Mouse (Mus musculus) embryonic facial prominence, embryonic 14.5 days (tissue): ENCODE measurements at regions not wholly inside any gene's neighbourhood (a gene's known extent, or its start where the extent isn't known, plus 50 kb on each side); places are given as distances from the start of the nearest gene placed in this dataset.

Source experiments
- ATAC-seq: fragments of 200-750 bp; cut with Nextera tagmentation; 2 replicates; pipeline ENCODE4 v1.8.0; 2017; ENCODE audit warnings: low read depth, moderate number of reproducible peaks, moderate TSS enrichment
- DNase-seq: peaks from one replicate; pipeline ENCODE4 v3.0.0-alpha.2; 2015; ENCODE audit warnings: low spot score
- H3K27ac ChIP-seq: fragments of 300-500 bp; sonication (generic); replicated peaks from 2 replicates; pipeline ENCODE4 v1.5.1; 2014; ENCODE audit warnings: low read depth, mild to moderate bottlenecking, low read length, moderate library complexity
- H3K27me3 ChIP-seq: fragments of 300-500 bp; sonication (generic); replicated peaks from 2 replicates; pipeline ENCODE4 v1.6.1; 2014; ENCODE audit warnings: low read length; ENCODE audit not compliant: control insufficient read depth, insufficient read depth
- H3K36me3 ChIP-seq: fragments of 300-500 bp; sonication (generic); 2 replicates; pipeline ENCODE4 v1.6.1; 2014; ENCODE audit warnings: low read length, mixed read lengths; ENCODE audit not compliant: control insufficient read depth, insufficient read depth
- H3K4me1 ChIP-seq: fragments of 300-500 bp; sonication (generic); 2 replicates; pipeline ENCODE4 v1.6.1; 2014; ENCODE audit warnings: antibody characterized with exemption, low read length; ENCODE audit not compliant: control insufficient read depth, insufficient read depth
- H3K4me2 ChIP-seq: fragments of 300-500 bp; sonication (generic); 2 replicates; pipeline ENCODE4 v1.6.1; 2014; ENCODE audit warnings: low read depth, mild to moderate bottlenecking, low read length, moderate library complexity, mixed read lengths
- H3K4me3 ChIP-seq: fragments of 300-500 bp; sonication (generic); 2 replicates; pipeline ENCODE4 v1.5.1; 2014; ENCODE audit warnings: low read depth, mild to moderate bottlenecking, low read length
- H3K9ac ChIP-seq: fragments of 300-500 bp; sonication (generic); 2 replicates; pipeline ENCODE4 v1.6.1; 2014; ENCODE audit warnings: low read depth, mild to moderate bottlenecking, low read length, moderate library complexity, mixed read lengths
- H3K9me3 ChIP-seq: fragments of 300-500 bp; sonication (generic); 2 replicates; pipeline ENCODE4 v1.6.1; 2016; ENCODE audit warnings: low read length; ENCODE audit not compliant: control insufficient read depth
- WGBS: fragments of 180-500 bp; shearing (Covaris S2); extraction: QIAGEN DNeasy Blood & Tissue Kit; methylation state at CpG from one replicate; pipeline ENCODE4 v1.1.7; 2014; 5-methylcytosine and 5-hydroxymethylcytosine counted together

GRCm38 (mm10) chr10:37293292-37293691 lies 154.6 kb upstream of the Marcks start:
- Histone ChIP-seq H3K4me1 (no peaks in the 10 kb centered on the region), H3K27me3 (no peaks in the 10 kb centered on the region), H3K9me3 (no peaks in the 10 kb centered on the region), H3K36me3 (no peaks in the 10 kb centered on the region), H3K27ac (no peak overlapping the region), H3K4me3 (no peak overlapping the region), H3K4me2 (no peak overlapping the region), H3K9ac (no peak overlapping the region)
- DNase-seq (no peak), ATAC-seq (no peak)
- WGBS, result 36% methylated on average over 1 of the region's 1 CpGs

DNA sequence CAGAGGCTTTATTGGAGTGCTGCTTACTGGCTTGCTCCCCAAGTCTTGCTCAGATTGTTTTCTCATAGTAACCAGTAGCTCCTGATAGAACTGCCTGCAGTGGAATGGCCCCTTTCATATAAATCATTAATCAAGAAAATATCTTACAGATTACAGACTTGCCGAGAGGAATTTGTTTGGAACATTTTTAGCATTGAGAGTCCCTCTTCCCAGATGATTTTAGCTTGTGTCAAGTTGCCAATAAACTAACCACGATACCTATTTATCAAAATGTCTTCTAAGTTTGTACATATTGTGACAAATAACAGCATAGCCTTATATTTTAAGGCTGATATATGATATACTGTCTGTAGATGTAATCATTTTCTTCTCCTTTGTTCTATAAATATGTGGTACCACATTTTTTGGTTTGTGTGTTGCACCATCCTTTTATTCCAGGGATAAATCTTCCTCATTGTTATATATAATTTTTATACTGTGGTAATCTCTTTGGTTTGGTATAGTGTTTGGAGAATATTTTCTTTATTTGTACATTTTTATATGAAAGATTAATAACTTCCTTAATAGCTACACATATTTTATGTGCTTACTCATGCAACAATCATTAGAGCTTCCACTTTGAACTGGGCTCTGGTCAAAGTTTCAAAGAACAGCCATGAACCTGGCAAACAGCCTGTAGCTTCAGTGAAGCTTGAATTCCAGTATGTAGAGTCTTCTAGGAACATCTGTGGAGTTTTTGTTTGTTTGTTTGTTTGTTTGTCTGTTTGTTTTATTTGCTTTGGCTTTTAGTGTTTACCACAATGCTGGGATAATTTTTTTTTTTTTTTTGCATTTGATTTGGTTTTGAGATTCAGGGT lies 153.1 kb upstream of the Marcks start:
- no peak for ATAC-seq
- WGBS, result 83% methylated on average over 2 of the region's 2 CpGs
- no peaks in the 10 kb centered on the region for H3K27me3 ChIP-seq

DNA sequence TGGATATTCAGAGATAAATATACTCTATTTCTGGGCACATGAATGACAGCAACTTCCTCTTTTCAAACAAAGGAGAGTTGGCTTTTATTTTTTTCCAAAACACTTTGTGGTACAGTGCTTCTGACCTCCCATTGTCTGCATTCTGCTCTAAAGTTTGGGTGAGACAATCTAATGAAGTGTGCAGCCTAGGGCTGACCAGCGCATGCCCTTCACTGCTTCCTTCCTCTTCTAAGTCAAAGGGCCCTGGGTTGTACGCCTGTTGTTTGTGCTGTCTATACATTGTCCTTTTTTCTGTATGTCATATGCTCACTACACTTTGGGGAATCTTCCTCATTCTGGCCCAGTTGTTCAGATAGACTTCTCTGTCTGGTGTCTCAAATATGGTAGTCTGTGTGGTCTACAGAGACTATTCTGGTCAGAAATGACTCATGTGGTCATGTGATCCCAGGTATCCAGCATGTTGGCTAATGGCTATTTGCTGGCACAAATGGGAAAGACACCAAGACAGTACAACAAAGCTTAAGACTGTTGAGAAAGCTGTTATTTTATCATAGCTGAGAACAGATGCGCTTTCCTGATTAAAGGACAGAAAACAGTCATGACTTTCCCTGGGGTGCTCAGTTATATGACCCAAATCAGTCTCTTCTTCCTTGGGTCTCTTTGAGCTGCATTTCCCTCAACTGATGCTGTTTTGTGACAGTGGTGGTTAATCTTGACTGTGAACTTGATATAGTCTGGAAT lies 151.4 kb upstream of the Marcks start:
- Histone ChIP-seq H3K4me2 (no peak overlapping the region), H3K36me3 (no peaks in the 10 kb centered on the region), H3K4me1 (no peaks in the 10 kb centered on the region), H3K27me3 (no peaks in the 10 kb centered on the region), H3K27ac (no peak overlapping the region), H3K4me3 (no peak overlapping the region), H3K9ac (no peak overlapping the region), H3K9me3 (no peaks in the 10 kb centered on the region)
- WGBS, result 95% methylated on average over 3 of the region's 3 CpGs
- DNase-seq (no peak), ATAC-seq (no peak)

More for the DNA sequence above, 153.1 kb upstream of the Marcks start:
- Histone ChIP-seq H3K9ac (no peak overlapping the region), H3K27ac (no peak overlapping the region), H3K4me3 (no peak overlapping the region), H3K4me1 (no peaks in the 10 kb centered on the region), H3K36me3 (no peaks in the 10 kb centered on the region), H3K4me2 (no peak overlapping the region), H3K9me3 (no peaks in the 10 kb centered on the region)
- no peak for DNase-seq

DNA sequence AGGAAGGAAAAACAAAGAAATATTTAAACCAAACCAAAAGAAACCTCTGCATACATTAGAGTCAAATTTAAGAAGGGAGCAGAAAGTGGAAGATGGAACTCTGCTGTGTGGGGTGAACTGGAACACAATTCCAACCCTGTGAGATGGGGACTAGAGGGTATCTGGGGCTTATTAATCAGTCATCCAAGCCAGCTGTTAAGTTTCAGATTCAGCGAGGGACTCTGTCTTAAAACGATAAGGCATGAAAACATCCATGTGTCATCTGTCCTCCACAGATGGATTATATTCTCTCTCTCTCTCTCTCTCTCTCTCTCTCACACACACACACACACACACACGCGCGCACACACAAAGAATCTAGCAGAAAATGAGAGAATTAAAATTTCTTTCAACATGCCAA lies 147.6 kb upstream of the Marcks start:
- ATAC-seq, result no peak

DNA sequence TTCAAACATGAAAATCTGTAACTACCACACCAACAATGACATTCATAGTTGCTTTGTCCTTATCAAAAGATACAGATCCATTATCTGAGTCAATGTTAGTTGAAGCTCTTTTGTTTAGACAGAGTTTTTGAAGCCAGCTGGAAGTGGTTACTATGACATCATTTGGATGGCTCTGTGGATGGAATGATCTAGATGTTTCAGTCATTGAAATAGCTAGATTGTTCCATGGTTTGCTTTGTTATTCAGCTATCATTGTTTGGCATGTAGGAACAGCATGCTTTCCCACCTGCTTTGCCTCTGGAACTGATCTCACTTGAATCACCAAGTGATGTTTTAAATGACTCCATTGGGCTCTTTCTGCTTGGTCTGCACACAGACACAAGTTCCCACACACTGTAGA lies 144.2 kb upstream of the Marcks start:
- H3K9ac ChIP-seq, result no peak overlapping the region
- H3K4me3 ChIP-seq, result no peak overlapping the region
- H3K4me2 ChIP-seq, result no peak overlapping the region
- DNase-seq, result no peak
- no peak for ATAC-seq
- H3K36me3 ChIP-seq, result no peaks in the 10 kb centered on the region
- no peaks in the 10 kb centered on the region for H3K4me1 ChIP-seq
- no peak overlapping the region for H3K27ac ChIP-seq
- H3K9me3 ChIP-seq, result 0 out of 2 replicates have a peak, but pooled peaks cover 2% of the 10 kb centered on the region
- H3K27me3 ChIP-seq, result no peaks in the 10 kb centered on the region

More for the DNA sequence above, 147.6 kb upstream of the Marcks start:
- Histone ChIP-seq H3K9me3 (0 out of 2 replicates have a peak, but pooled peaks cover 2% of the 10 kb centered on the region), H3K36me3 (no peaks in the 10 kb centered on the region), H3K4me1 (no peaks in the 10 kb centered on the region), H3K27ac (no peak overlapping the region), H3K9ac (no peak overlapping the region), H3K4me2 (no peak overlapping the region), H3K27me3 (no peaks in the 10 kb centered on the region), H3K4me3 (no peak overlapping the region)
- 61% methylated on average over 5 of the region's 5 CpGs for WGBS
- DNase-seq, result no peak

GRCm38 (mm10) chr10:37280823-37281222 lies 142.1 kb upstream of the Marcks start:
- 0 out of 2 replicates have a peak, but pooled peaks cover 2% of the 10 kb centered on the region for H3K9me3 ChIP-seq
- no peaks in the 10 kb centered on the region for H3K27me3 ChIP-seq
- H3K4me1 ChIP-seq, result no peaks in the 10 kb centered on the region
- no peak overlapping the region for H3K4me2 ChIP-seq
- no peak overlapping the region for H3K9ac ChIP-seq
- ATAC-seq (no peak), DNase-seq (no peak)
- no peak overlapping the region for H3K4me3 ChIP-seq
- 88% methylated on average over 4 of the region's 4 CpGs for WGBS
- H3K36me3 ChIP-seq, result no peaks in the 10 kb centered on the region
- H3K27ac ChIP-seq, result no peak overlapping the region

GRCm38 (mm10) chr10:37280150-37280820 lies 141.6 kb upstream of the Marcks start:
- Histone ChIP-seq H3K27me3 (no peaks in the 10 kb centered on the region), H3K4me2 (no peak overlapping the region), H3K4me3 (no peak overlapping the region), H3K9ac (no peak overlapping the region), H3K36me3 (no peaks in the 10 kb centered on the region), H3K27ac (no peak overlapping the region), H3K9me3 (0 out of 2 replicates have a peak, but pooled peaks cover 2% of the 10 kb centered on the region), H3K4me1 (no peaks in the 10 kb centered on the region)
- ATAC-seq (no peak), DNase-seq (no peak)
- WGBS, result 84% methylated on average over 6 of the region's 6 CpGs

DNA sequence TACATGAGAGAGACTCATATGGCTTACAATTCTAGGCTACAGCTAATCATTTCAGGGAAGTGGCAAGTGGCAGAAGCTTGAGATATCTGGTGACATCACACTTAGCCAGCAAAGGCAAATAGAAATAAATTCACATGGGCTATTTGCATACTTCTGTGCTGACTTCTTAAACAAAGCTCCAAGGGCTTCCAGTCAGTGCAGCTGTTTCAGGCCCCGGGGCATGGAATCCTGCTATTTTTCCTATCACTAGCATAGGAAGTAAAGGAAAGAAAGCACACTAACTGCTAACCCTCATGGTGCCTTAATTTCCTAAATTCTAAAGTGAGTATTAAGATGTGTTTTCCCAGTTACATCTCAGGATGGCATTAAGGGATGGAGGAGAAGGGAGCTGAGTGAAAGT lies 140.6 kb upstream of the Marcks start:
- no peaks in the 10 kb centered on the region for H3K27me3 ChIP-seq
- no peak overlapping the region for H3K27ac ChIP-seq
- 0 out of 2 replicates have a peak, but pooled peaks cover 2% of the 10 kb centered on the region for H3K9me3 ChIP-seq
- 43% methylated on average over 1 of the region's 1 CpGs for WGBS
- H3K4me2 ChIP-seq, result no peak overlapping the region
- no peaks in the 10 kb centered on the region for H3K36me3 ChIP-seq
- no peak for ATAC-seq
- no peak overlapping the region for H3K4me3 ChIP-seq
- no peak overlapping the region for H3K9ac ChIP-seq
- peak; percentile 43 for DNase-seq
- H3K4me1 ChIP-seq, result no peaks in the 10 kb centered on the region
